Mouse (Mus musculus): ENCODE data around the gene St8sia1.
A peak's percentile ranks its signal among the peaks of the same experiment; 100 is the strongest.

Gene St8sia1

GRCm38 (mm10) chr6:142788042-142788987 lies 175.9 kb downstream of the St8sia1 start:
- no peak for DNase-seq (ENCODE audit: low read depth)

DNA sequence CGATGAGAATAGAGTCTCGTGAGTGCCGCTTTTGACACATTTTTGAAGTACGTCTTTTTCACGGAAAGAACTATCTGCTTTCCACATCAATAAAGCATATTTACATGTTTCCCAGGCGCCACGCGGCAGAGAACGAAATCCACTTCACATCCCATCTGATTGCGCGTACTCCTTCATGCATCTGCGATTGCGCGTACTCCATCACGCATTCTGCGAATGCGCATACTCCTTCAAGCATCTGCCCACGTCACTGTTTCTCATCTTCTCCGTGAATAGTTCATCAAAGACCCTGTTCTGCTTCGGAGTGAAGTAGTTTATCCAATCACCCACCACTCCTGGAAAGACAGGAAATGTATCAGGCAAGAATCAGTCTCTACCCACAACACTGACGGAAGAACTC lies 178.1 kb downstream of the St8sia1 start:
- DNase-seq (ENCODE audit: low read depth), result no peak

DNA sequence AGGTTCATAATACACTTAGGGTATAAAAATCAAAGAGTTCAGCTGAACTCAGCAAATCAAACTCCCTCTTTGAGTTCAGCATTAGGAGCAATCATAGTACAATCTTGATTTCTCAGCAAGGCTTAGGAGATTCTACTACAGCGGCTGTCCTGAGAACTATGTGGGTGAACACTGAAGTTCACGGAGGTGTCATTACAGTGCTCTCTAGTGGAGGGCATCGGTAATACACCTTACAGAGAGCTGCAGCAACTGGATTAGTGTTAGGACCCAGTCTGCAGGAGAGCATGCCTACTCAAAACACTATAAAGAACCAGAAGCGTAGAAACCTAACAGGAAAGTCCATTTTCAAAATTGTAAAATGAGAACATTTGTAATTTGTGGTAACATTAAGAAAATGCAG lies 178.9 kb downstream of the St8sia1 start:
- peak; percentile 69 for DNase-seq (ENCODE audit: low read depth)

GRCm38 (mm10) chr6:142781286-142781685 lies 183.0 kb downstream of the St8sia1 start:
- DNase-seq (ENCODE audit: low read depth), result no peak

- DNase-seq (ENCODE audit: low read depth), result no peak
These were observed 183.6 kb downstream of the St8sia1 start for GRCm38 (mm10) chr6:142780574-142781033.

GRCm38 (mm10) chr6:142779812-142780573 lies 184.3 kb downstream of the St8sia1 start:
- DNase-seq (ENCODE audit: low read depth), result no peak

DNA sequence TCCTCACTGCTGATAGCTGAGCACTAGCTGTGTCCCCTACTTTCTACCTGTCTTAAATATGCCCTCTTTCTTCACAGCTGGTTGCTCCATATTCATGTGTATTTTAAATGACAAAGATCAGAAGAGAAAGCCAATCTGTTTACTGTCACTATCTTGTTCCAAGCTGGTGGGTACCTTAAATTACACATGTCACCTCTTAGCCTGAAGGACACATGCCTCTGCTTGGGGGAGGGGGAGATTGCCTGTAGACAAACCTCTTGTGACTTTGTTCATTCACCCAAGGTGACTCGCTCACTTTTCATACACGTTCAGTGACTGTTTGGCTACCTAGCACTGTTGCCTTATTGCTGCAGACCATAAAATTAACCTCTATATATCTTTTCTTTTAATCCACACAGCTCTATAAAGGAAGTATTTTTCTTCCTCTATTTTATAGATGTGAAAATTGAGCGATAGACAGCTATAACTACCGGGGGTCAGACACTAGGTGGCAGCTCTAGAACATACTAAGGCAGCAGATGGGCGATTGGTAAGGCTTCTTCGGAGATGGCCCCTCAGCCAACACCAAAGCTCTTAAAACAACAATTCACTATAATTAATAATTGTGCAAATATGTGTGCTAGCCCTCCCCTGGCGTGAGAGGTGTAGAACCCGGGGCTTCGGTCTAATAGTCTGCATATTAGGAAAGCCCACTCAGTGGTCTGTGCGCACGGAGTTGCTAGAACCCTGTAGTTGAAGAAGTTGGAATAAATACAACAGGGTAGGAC lies 185.0 kb downstream of the St8sia1 start:
- DNase-seq (ENCODE audit: low read depth), result peak; percentile 64

DNA sequence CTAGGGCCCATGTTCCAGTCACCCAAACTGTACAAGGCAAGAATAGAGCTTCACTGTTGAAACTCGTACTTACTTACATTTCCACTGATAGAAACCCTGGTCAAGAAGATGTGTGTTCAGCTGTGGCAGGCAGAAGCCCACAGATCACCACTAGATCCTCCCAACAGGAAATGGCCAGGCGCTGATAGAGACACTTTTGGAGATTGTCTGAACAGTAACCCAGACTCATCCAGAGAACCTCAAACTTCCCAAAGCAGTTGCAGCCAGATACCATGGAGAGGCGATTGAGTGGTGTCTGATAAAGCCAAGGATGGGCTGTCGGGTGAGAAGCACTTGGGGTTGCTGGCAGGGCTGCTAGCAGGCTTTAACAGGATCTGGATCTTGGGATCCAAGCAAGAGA lies 187.3 kb downstream of the St8sia1 start:
- DNase-seq (ENCODE audit: low read depth), result no peak

GRCm38 (mm10) chr6:142773566-142773965 lies 190.7 kb downstream of the St8sia1 start:
- no peak for DNase-seq (ENCODE audit: low read depth)

DNA sequence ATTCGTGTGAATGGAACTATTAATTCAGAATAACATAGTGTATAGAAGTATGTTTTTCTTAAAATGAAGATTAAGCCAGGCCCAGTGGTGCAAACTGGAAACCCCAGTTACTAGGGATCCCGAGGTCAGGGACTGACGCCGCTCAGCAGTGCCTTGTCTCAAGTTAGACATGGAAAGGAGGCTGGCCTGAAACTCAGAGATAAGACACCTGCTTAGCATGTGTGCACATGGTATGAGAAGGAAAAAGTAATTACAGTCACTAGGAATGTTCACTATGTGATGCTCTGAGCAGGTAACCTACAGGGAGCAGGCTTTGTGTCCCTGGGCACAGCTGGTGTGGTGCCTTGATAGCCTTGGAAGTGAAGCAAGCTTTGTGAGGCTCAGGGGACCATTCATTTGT lies 192.6 kb downstream of the St8sia1 start:
- no peak for DNase-seq (ENCODE audit: low read depth)

Measured in NIH3T3 (cell line).